In the genomic region with DNA sequence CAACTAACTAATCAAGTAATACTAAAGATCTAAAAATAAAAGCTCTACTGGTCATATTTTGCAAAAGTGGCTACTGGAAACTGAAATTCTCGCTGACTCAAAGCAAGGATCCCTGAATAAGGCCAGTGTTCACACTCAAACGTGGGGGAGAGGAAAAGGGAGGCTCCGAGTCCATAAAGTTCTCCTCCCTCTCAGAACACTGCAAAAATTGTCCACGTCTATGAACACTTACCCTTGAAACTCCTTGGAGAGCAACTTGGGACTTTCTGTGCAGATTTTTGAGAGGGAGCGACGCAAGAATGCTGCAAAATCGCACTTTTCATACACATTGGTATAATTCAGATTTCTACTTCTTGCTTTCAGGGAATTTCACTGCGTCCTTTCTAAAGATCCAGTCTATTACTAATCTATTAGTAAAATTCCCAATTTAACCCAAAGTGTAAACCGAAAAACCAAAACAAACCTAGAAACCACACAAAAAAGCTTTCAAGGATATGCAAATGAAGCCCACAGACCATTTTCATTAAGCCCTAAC, we compare ENCODE assay signal across 8 mouse cellular contexts. TPM values are rescaled to one million over a fixed set of nuclear protein-coding genes. Genes with fewer than 3 reads are reported as not detected.
DNase-seq lines count a peak whose midpoint lies in the region; ATAC-seq and TF ChIP-seq lines count a peak whose summit lies in the region.

No protein-coding gene starts in this region.

- peak overlapping the region; percentile 93 for H3K9ac ChIP-seq in lung, embryonic 14.5 days
- peak overlapping the region; percentile 87 for H3K9ac ChIP-seq in embryonic facial prominence, embryonic 12.5 days
- peak overlapping the region; percentile 86 for H3K9ac ChIP-seq in hindbrain, postnatal 0 days (replicated peaks; ENCODE audit: low read length)
- peak overlapping the region; percentile 87 for H3K9ac ChIP-seq in midbrain, embryonic 12.5 days (replicated peaks)

- peak; percentile 50 for DNase-seq in lung, embryonic 14.5 days
- no peak for DNase-seq in lung, adult 18-20 months
- DNase-seq in hindbrain, postnatal 0 days (ENCODE audit: low spot score) = peak; percentile 3
- no peak for DNase-seq in left cerebral cortex, adult 9 months (ENCODE audit: low spot score in 2 of 2)
- DNase-seq in spleen, postnatal 14 days (ENCODE audit: low spot score in 2 of 2) = no peak
- no peak for DNase-seq in thymus, adult 18-20 months

- H3K4me3 ChIP-seq in lung, embryonic 14.5 days (ENCODE audit: low read depth, low read length) = peak overlapping the region; percentile 96
- H3K4me3 ChIP-seq in embryonic facial prominence, embryonic 12.5 days = peak overlapping the region; percentile 82
- H3K4me3 ChIP-seq in hindbrain, postnatal 0 days (ENCODE audit: low read length) = peak overlapping the region; percentile 89
- H3K4me3 ChIP-seq in midbrain, embryonic 12.5 days = peak overlapping the region; percentile 89

- H3K27me3 ChIP-seq in lung, embryonic 14.5 days (ENCODE audit: insufficient read depth, low read length) = no peaks in the 10 kb centered on the region
- H3K27me3 ChIP-seq in embryonic facial prominence, embryonic 12.5 days = no peaks in the 10 kb centered on the region
- H3K27me3 ChIP-seq in hindbrain, postnatal 0 days (ENCODE audit: insufficient read depth, low read length) = no peaks in the 10 kb centered on the region
- H3K27me3 ChIP-seq in midbrain, embryonic 12.5 days = no peaks in the 10 kb centered on the region

- WGBS in lung, embryonic 14.5 days = 3% methylated on average over 9 of the region's 9 CpGs
- WGBS in embryonic facial prominence, embryonic 12.5 days = 11% methylated on average over 9 of the region's 9 CpGs
- 7% methylated on average over 9 of the region's 9 CpGs for WGBS in hindbrain, postnatal 0 days
- 13% methylated on average over 9 of the region's 9 CpGs for WGBS in midbrain, embryonic 12.5 days

- peak overlapping the region; percentile 81 for H3K4me2 ChIP-seq in lung, embryonic 14.5 days
- peak overlapping the region; percentile 79 for H3K4me2 ChIP-seq in embryonic facial prominence, embryonic 12.5 days (replicated peaks)
- H3K4me2 ChIP-seq in hindbrain, postnatal 0 days (ENCODE audit: low read depth, low read length) = peak overlapping the region; percentile 94
- H3K4me2 ChIP-seq in midbrain, embryonic 12.5 days (replicated peaks) = peak overlapping the region; percentile 71

- H3K4me1 ChIP-seq in lung, embryonic 14.5 days (ENCODE audit: insufficient read depth) = no peaks in the 10 kb centered on the region
- peaks cover 8% of the 10 kb centered on the region for H3K4me1 ChIP-seq in embryonic facial prominence, embryonic 12.5 days
- H3K4me1 ChIP-seq in hindbrain, postnatal 0 days (ENCODE audit: insufficient read depth, low read length) = no peaks in the 10 kb centered on the region
- H3K4me1 ChIP-seq in midbrain, embryonic 12.5 days = peaks cover 12% of the 10 kb centered on the region

- peak overlapping the region; percentile 99 for H3K27ac ChIP-seq in lung, embryonic 14.5 days (ENCODE audit: low read depth)
- H3K27ac ChIP-seq in embryonic facial prominence, embryonic 12.5 days = peak overlapping the region; percentile 99
- H3K27ac ChIP-seq in hindbrain, postnatal 0 days = peak overlapping the region; percentile 91
- H3K27ac ChIP-seq in midbrain, embryonic 12.5 days (replicated peaks) = peak overlapping the region; percentile 100

- TF ChIP-seq CTCF in lung, embryonic 14.5 days (IDR thresholded peaks at IDR 0.05; ENCODE audit: low read depth) = no peak
- TF ChIP-seq CTCF in hindbrain, postnatal 0 days (IDR thresholded peaks at IDR 0.05; ENCODE audit: low read depth) = no peak

- no peaks in the 10 kb centered on the region for H3K9me3 ChIP-seq in lung, embryonic 14.5 days (ENCODE audit: low read depth, low read length)
- no peaks in the 10 kb centered on the region for H3K9me3 ChIP-seq in embryonic facial prominence, embryonic 12.5 days
- no peaks in the 10 kb centered on the region for H3K9me3 ChIP-seq in hindbrain, postnatal 0 days (ENCODE audit: low read length)
- no peaks in the 10 kb centered on the region for H3K9me3 ChIP-seq in midbrain, embryonic 12.5 days

- no peak for ATAC-seq in lung, embryonic 14.5 days (ENCODE audit: insufficient read depth)
- no peak for ATAC-seq in embryonic facial prominence, embryonic 12.5 days (ENCODE audit: insufficient number of reproducible peaks, insufficient read depth, low FRiP score, low TSS enrichment)
- no peak for ATAC-seq in hindbrain, postnatal 0 days
- ATAC-seq in midbrain, embryonic 12.5 days (ENCODE audit: low FRiP score, low read depth) = no peak

- peaks cover 6% of the 10 kb centered on the region; the same call in 1 of the 2 replicates for H3K36me3 ChIP-seq in lung, embryonic 14.5 days (ENCODE audit: insufficient read depth)
- peaks cover 15% of the 10 kb centered on the region; the same call in 1 of the 2 replicates for H3K36me3 ChIP-seq in embryonic facial prominence, embryonic 12.5 days
- H3K36me3 ChIP-seq in hindbrain, postnatal 0 days (ENCODE audit: insufficient read depth, low read length) = no peaks in the 10 kb centered on the region; the same call in 1 of the 2 replicates
- peaks cover 7% of the 10 kb centered on the region; the same call in 1 of the 2 replicates for H3K36me3 ChIP-seq in midbrain, embryonic 12.5 days

RNA-seq across cellular contexts. Expression of a gene that starts 1.2 kb away (rescaled TPM):
- 53.8 and 54.1 TPM in 2 replicates for polyA plus RNA-seq in lung, embryonic 14.5 days (2014; fragmentation: Nextera tagmentation; extraction: Ambion mirVana)
- 45.4 and 48.6 TPM in 2 replicates for polyA plus RNA-seq in embryonic facial prominence, embryonic 12.5 days (2016; fragmentation: Nextera tagmentation; extraction: Ambion mirVana)
- 54.0 and 54.8 TPM in 2 replicates for total RNA-seq in hindbrain, postnatal 0 days (2014; rRNA removed)
- polyA plus RNA-seq in hindbrain, postnatal 0 days (2015; fragmentation: Nextera tagmentation; extraction: Ambion mirVana) = 44.9 and 45.3 TPM in 2 replicates
- 55.8 and 56.0 TPM in 2 replicates for polyA plus RNA-seq in midbrain, embryonic 12.5 days (2016; fragmentation: Nextera tagmentation; extraction: Ambion mirVana)

Comparison
In these comparisons a context has a peak if more than half of its experiments do, and no peak if none do; other contexts are left out.
1. DNase-seq: peak in lung, embryonic 14.5 days (single experiment) and hindbrain, postnatal 0 days (single experiment); none in lung, adult 18-20 months (0 of 2), left cerebral cortex, adult 9 months (0 of 2), spleen, postnatal 14 days (0 of 2) and thymus, adult 18-20 months (0 of 2).
2. Peak in every context shown above with its lines, with median percentiles within 50 percentile points of each other: H3K27ac ChIP-seq, H3K4me2 ChIP-seq, H3K4me3 ChIP-seq and H3K9ac ChIP-seq.